Mouse (Mus musculus) heart, postnatal 14 days (tissue): Measurements from ENCODE around the gene Rer1. TPM values are rescaled to one million over a fixed set of nuclear protein-coding genes. Genes with fewer than 3 reads are reported as not detected.

Source experiments
- DNase-seq, 2 experiments: peaks; one replicate each; pipeline ENCODE4 v3.0.0; 2021 to 2022
- intact Hi-C: fragments of 180-260 bp; cut with DNase I; formaldehyde crosslinking; loops from one replicate; pipeline ENCODE4 v1.15.1; 2025
- long read RNA-seq, 2 experiments: library from polyadenylated mRNA; stranded (forward); transcript quantifications; one replicate each; pipeline ENCODE4 v2.0.0; 2021
- total RNA-seq, 2 experiments: library from RNA; stranded (reverse); gene quantifications; 2 replicates each; pipeline ENCODE4 v1.2.3; 2021

The Rer1 gene
- 10 to 100 TPM; 66.6 to 67.8 TPM for total RNA-seq
- long read RNA-seq, experiment 1, transcript Rer1-203 (8 exons, 1,803 nt), result minor isoform, 25 of 201 reads
- long read RNA-seq, experiment 1, transcript Rer1-201 (7 exons, 1,596 nt), result major isoform, 152 of 201 reads
- long read RNA-seq, experiment 1, partial matches to known transcripts, result 4 of 201 reads
- long read RNA-seq, experiment 1, other reads (novel, unspliced or antisense), result 20 of 201 reads
- long read RNA-seq, experiment 2, transcript Rer1-203 (8 exons, 1,803 nt), result minor isoform, 20 of 119 reads
- long read RNA-seq, experiment 2, transcript Rer1-201 (7 exons, 1,596 nt), result major isoform, 77 of 119 reads
- long read RNA-seq, experiment 2, partial matches to known transcripts, result 8 of 119 reads
- long read RNA-seq, experiment 2, other reads (novel, unspliced or antisense), result 14 of 119 reads

GRCm38 (mm10) chr4:155086108-155087024 is at the start of gene Rer1, which contains the start of gene Morn1:
TSS of gene Rer1 (minus strand) at chr4:155086382.
TSS of gene Morn1 (plus strand) at chr4:155086577.
- intact Hi-C loops, result no loop called here

GRCm38 (mm10) chr4:155134686-155135172 is 48.5 kb upstream of the Rer1 start:
- intact Hi-C loops, result loop anchor here (5.0 kb wide), 2 partner anchors 37 to 88 kb away; partner anchors contain the start of gene Ski
- no peak for DNase-seq

More at GRCm38 (mm10) chr4:155086108-155087024, at the start of gene Rer1, which contains the start of gene Morn1:
- peak; percentile 99 to 100 for DNase-seq

- DNase-seq, result peak; percentile 51 to 58
- intact Hi-C loops, result loop anchor here (5.0 kb wide), 2 partner anchors 37 to 88 kb away; partner anchors contain the start of gene Ski
These were observed 47.7 kb upstream of the Rer1 start for GRCm38 (mm10) chr4:155133658-155134417.

GRCm38 (mm10) chr4:155133188-155133587 is 47.0 kb upstream of the Rer1 start:
- intact Hi-C loops, result loop anchor here (5.0 kb wide), 2 partner anchors 36 to 89 kb away; partner anchors contain the start of gene Ski
- DNase-seq, result no peak

- intact Hi-C loops, result loop anchor here (5.0 kb wide), 2 partner anchors 33 to 92 kb away; partner anchors contain the start of gene Ski
- no peak for DNase-seq
These were observed 44.4 kb upstream of the Rer1 start for GRCm38 (mm10) chr4:155130616-155131015.

- intact Hi-C loops, result loop anchor here (2.0 to 5.0 kb wide), 3 partner anchors 33 to 119 kb away; partner anchors contain the start of genes Faap20 and Ski
- DNase-seq, result peak; percentile 77 to 87
These were observed 43.8 kb upstream of the Rer1 start for GRCm38 (mm10) chr4:155129996-155130395.

- intact Hi-C loops, result loop anchor here (2.0 kb wide), 1 partner anchor 119 kb away; the partner anchor contains the start of gene Faap20
- peak; percentile 60 to 62 for DNase-seq
These were observed 43.1 kb upstream of the Rer1 start for GRCm38 (mm10) chr4:155129132-155129917.

- no peak for DNase-seq
- intact Hi-C loops, result loop anchor here (2.0 kb wide), 1 partner anchor 120 kb away; the partner anchor contains the start of gene Faap20
These were observed 42.2 kb upstream of the Rer1 start for GRCm38 (mm10) chr4:155128411-155128810.

GRCm38 (mm10) chr4:155126602-155127372 is 40.6 kb upstream of the Rer1 start:
- intact Hi-C loops, result no loop called here
- DNase-seq, result no peak

- intact Hi-C loops, result no loop called here
These were observed 40.0 kb upstream of the Rer1 start for GRCm38 (mm10) chr4:155126194-155126593.

GRCm38 (mm10) chr4:155125310-155125709 is 39.1 kb upstream of the Rer1 start:
- intact Hi-C loops, result no loop called here
- no peak for DNase-seq

More at GRCm38 (mm10) chr4:155126194-155126593, 40.0 kb upstream of the Rer1 start:
- no peak for DNase-seq

- intact Hi-C loops, result no loop called here
- no peak for DNase-seq
These were observed 37.8 kb upstream of the Rer1 start for GRCm38 (mm10) chr4:155123868-155124534.

GRCm38 (mm10) chr4:155122444-155123040 is 36.4 kb upstream of the Rer1 start:
- intact Hi-C loops, result no loop called here
- DNase-seq, result peak; percentile 69 to 77

- intact Hi-C loops, result no loop called here
- DNase-seq, result no peak
These were observed 35.8 kb upstream of the Rer1 start for GRCm38 (mm10) chr4:155121915-155122443.

- no peak for DNase-seq
These were observed 35.0 kb upstream of the Rer1 start for GRCm38 (mm10) chr4:155121222-155121621.

GRCm38 (mm10) chr4:155120583-155120982 is 34.4 kb upstream of the Rer1 start:
- intact Hi-C loops, result no loop called here
- DNase-seq, result no peak

More at GRCm38 (mm10) chr4:155121222-155121621, 35.0 kb upstream of the Rer1 start:
- intact Hi-C loops, result no loop called here

GRCm38 (mm10) chr4:155120038-155120437 is 33.9 kb upstream of the Rer1 start:
- DNase-seq, result no peak
- intact Hi-C loops, result no loop called here
